ENCODE assay signal across 11 mouse cellular contexts in the genomic region with DNA sequence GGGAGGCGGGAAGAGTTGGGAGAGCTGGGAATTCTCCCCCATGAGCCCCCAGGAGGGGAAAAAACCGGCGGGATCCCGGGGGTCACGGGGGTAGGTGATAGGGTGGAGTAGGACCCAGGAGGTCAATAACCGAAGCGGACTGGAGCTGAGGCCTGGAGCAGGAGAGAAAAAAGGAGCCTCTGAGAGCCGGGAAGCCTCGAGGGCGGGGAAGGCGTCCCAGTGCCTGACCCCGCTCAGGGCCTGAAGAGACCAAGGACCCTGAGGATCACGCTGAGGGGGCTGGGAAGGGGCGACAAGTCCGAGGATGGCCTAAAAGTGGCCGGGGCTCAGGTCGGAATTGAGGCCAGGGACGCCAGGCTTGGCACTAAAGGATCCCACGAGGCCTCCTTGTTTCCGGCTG. TPM values are rescaled to one million over a fixed set of nuclear protein-coding genes. Genes with fewer than 3 reads are reported as not detected.
DNase-seq lines count a peak whose midpoint lies in the region; ATAC-seq lines count a peak whose summit lies in the region.
"Had no signal": no experiment of that assay in that cellular context is flagged by ENCODE, and none has a peak within 500 bp of the region (broad histone marks: within the 10 kb centered on the region; RNA-seq: fewer than 3 reads in every experiment).

No protein-coding gene starts in this region.

- no peak overlapping the region for H3K27ac ChIP-seq in kidney, embryonic 14.5 days (ENCODE audit: low read depth, low read length)
- H3K27ac ChIP-seq in heart, embryonic 15.5 days = no peak overlapping the region
- no peak overlapping the region for H3K27ac ChIP-seq in midbrain, embryonic 14.5 days (replicated peaks; ENCODE audit: low read depth, low read length)

- H3K4me3 ChIP-seq in kidney, embryonic 14.5 days (ENCODE audit: low read length) = peak overlapping the region; percentile 12; the same call in 1 of the 2 replicates
- H3K4me3 ChIP-seq in heart, embryonic 15.5 days = peak overlapping the region; percentile 22; the same call in 1 of the 2 replicates
- peak overlapping the region; percentile 34; the same call in 1 of the 2 replicates for H3K4me3 ChIP-seq in midbrain, embryonic 14.5 days (replicated peaks; ENCODE audit: low read depth, low read length)

- WGBS in kidney, embryonic 14.5 days = 2% methylated on average over 17 of the region's 20 CpGs
- WGBS in heart, embryonic 15.5 days = 5% methylated on average over 20 of the region's 20 CpGs
- 1% methylated on average over 20 of the region's 20 CpGs for WGBS in midbrain, embryonic 14.5 days

- no peak for DNase-seq in kidney, adult 18-20 months
- peak; percentile 46 for DNase-seq in embryo, embryonic 11 days
- DNase-seq in midbrain, embryonic 14.5 days = no peak
- DNase-seq in urinary bladder, postnatal 14 days (ENCODE audit: low spot score) = no peak
- DNase-seq in spleen, adult 12 weeks (ENCODE audit: low spot score) = no peak
- DNase-seq in gastrocnemius, postnatal 14 days = no peak
- DNase-seq: left cerebral cortex, postnatal 4 days had no signal

- peaks cover 90% of the 10 kb centered on the region for H3K27me3 ChIP-seq in kidney, embryonic 14.5 days (ENCODE audit: control insufficient read depth, insufficient read depth, low read length)
- H3K27me3 ChIP-seq in heart, embryonic 15.5 days = peaks cover 89% of the 10 kb centered on the region
- peaks cover 85% of the 10 kb centered on the region for H3K27me3 ChIP-seq in midbrain, embryonic 14.5 days (ENCODE audit: control insufficient read depth, insufficient read depth, low read length)

- 0 out of 2 replicates have a peak overlapping the region, but pooled peaks have one; percentile 13 for H3K4me2 ChIP-seq in kidney, embryonic 14.5 days (replicated peaks; ENCODE audit: low read depth, low read length)
- 0 out of 2 replicates have a peak overlapping the region, but pooled peaks have one; percentile 24 for H3K4me2 ChIP-seq in heart, embryonic 15.5 days
- H3K4me2 ChIP-seq in midbrain, embryonic 14.5 days (ENCODE audit: low read length) = no peak overlapping the region; the same call in 1 of the 2 replicates

- no peaks in the 10 kb centered on the region for H3K36me3 ChIP-seq in kidney, embryonic 14.5 days (ENCODE audit: control insufficient read depth, insufficient read depth, low read length)
- H3K36me3 ChIP-seq in heart, embryonic 15.5 days = no peaks in the 10 kb centered on the region
- no peaks in the 10 kb centered on the region for H3K36me3 ChIP-seq in midbrain, embryonic 14.5 days (ENCODE audit: control insufficient read depth, insufficient read depth, low read length)

- no peak for ATAC-seq in kidney, embryonic 14.5 days (ENCODE audit: low FRiP score, low TSS enrichment)
- no peak for ATAC-seq in heart, embryonic 15.5 days (replicated peaks; ENCODE audit: insufficient number of reproducible peaks, insufficient read depth, low FRiP score, low read depth)
- no peak for ATAC-seq in midbrain, embryonic 14.5 days (ENCODE audit: low FRiP score, low TSS enrichment)

- no peak overlapping the region for H3K9ac ChIP-seq in kidney, embryonic 14.5 days (ENCODE audit: low read depth, low read length)
- H3K9ac ChIP-seq in heart, embryonic 15.5 days = no peak overlapping the region
- H3K9ac ChIP-seq in midbrain, embryonic 14.5 days (replicated peaks; ENCODE audit: low read length) = no peak overlapping the region

- H3K4me1 ChIP-seq in kidney, embryonic 14.5 days (ENCODE audit: control insufficient read depth, insufficient read depth, low read length) = peaks cover 17% of the 10 kb centered on the region
- peaks cover 54% of the 10 kb centered on the region for H3K4me1 ChIP-seq in heart, embryonic 15.5 days (replicated peaks)
- H3K4me1 ChIP-seq in midbrain, embryonic 14.5 days (ENCODE audit: control insufficient read depth, insufficient read depth, low read length) = peaks cover 13% of the 10 kb centered on the region

- no peaks in the 10 kb centered on the region for H3K9me3 ChIP-seq in kidney, embryonic 14.5 days (ENCODE audit: control insufficient read depth, low read length)
- H3K9me3 ChIP-seq in heart, embryonic 15.5 days (replicated peaks) = no peaks in the 10 kb centered on the region
- no peaks in the 10 kb centered on the region for H3K9me3 ChIP-seq in midbrain, embryonic 14.5 days (ENCODE audit: control insufficient read depth, low read length)

- intact Hi-C loops in gastrocnemius, postnatal 14 days (cut with DNase I; ENCODE audit: low total_unique reads) = loop anchor here (10.0 kb wide), 1 partner anchor 389 kb away; no protein-coding TSS in a partner anchor

RNA-seq across cellular contexts. Expression of a gene that starts 2.6 kb away (rescaled TPM):
- polyA plus RNA-seq in kidney, embryonic 14.5 days (2014; fragmentation: Nextera tagmentation; extraction: Ambion mirVana) = not detected in 2 replicates
- polyA plus RNA-seq in heart, embryonic 15.5 days (2015; fragmentation: Nextera tagmentation; extraction: Ambion mirVana) = 0.11 and 0.16 TPM in 2 replicates
- polyA plus RNA-seq in midbrain, embryonic 14.5 days (2014; fragmentation: Nextera tagmentation; extraction: Ambion mirVana) = 0.41 and 0.67 TPM in 2 replicates
- total RNA-seq in gastrocnemius, postnatal 14 days (2021) = under 1 TPM in 1 of 2 experiments, not detected in 1; 0.10 TPM
- total RNA-seq: neutrophil, adult 5-6 weeks had no signal
- polyA plus RNA-seq: gonadal fat pad, adult 2 months had no signal

RNA-seq across cellular contexts. Expression of a gene that starts 16.0 kb away (rescaled TPM):
- not detected in 2 replicates for polyA plus RNA-seq in kidney, embryonic 14.5 days (2014; fragmentation: Nextera tagmentation; extraction: Ambion mirVana)
- 0.13 and 0.58 TPM in 2 replicates for polyA plus RNA-seq in heart, embryonic 15.5 days (2015; fragmentation: Nextera tagmentation; extraction: Ambion mirVana)
- 0.61 and 0.72 TPM in 2 replicates for polyA plus RNA-seq in midbrain, embryonic 14.5 days (2014; fragmentation: Nextera tagmentation; extraction: Ambion mirVana)
- under 1 TPM in 1 of 2 experiments, not detected in 1; 0.09 TPM for total RNA-seq in gastrocnemius, postnatal 14 days (2021)
- polyA plus RNA-seq: gonadal fat pad, adult 2 months had no signal
